Mouse (Mus musculus): ENCODE data around the gene Capzb.

The Capzb gene

GRCm38 (mm10) chr4:139270168-139270567 lies 77.5 kb downstream of the Capzb start:
- no peak for DNase-seq

- DNase-seq, result no peak
These were observed 78.9 kb downstream of the Capzb start for GRCm38 (mm10) chr4:139271562-139271961.

GRCm38 (mm10) chr4:139272951-139273680 lies 80.4 kb downstream of the Capzb start:
- DNase-seq, result no peak

GRCm38 (mm10) chr4:139274573-139274972 lies 81.9 kb downstream of the Capzb start:
- no peak for DNase-seq

GRCm38 (mm10) chr4:139276411-139276810 lies 83.7 kb downstream of the Capzb start:
- DNase-seq, result no peak

- no peak for DNase-seq
These were observed 87.8 kb downstream of the Capzb start for GRCm38 (mm10) chr4:139280530-139280929.

GRCm38 (mm10) chr4:139281791-139282345 lies 89.2 kb downstream of the Capzb start:
- peak; percentile 49 for DNase-seq

GRCm38 (mm10) chr4:139282955-139283417 lies 90.3 kb downstream of the Capzb start:
- DNase-seq, result peak; percentile 56

- no peak for DNase-seq
These were observed 92.2 kb downstream of the Capzb start for GRCm38 (mm10) chr4:139284877-139285276.

GRCm38 (mm10) chr4:139286234-139286633 lies 93.5 kb downstream of the Capzb start:
- DNase-seq, result no peak

- peak; percentile 70 for DNase-seq
These were observed 94.6 kb downstream of the Capzb start for GRCm38 (mm10) chr4:139287122-139287863.

GRCm38 (mm10) chr4:139289017-139289416 lies 96.3 kb downstream of the Capzb start:
- DNase-seq, result peak; percentile 65

GRCm38 (mm10) chr4:139291099-139291498 lies 98.4 kb downstream of the Capzb start:
- no peak for DNase-seq

GRCm38 (mm10) chr4:139292038-139292437 lies 99.3 kb downstream of the Capzb start:
- DNase-seq, result no peak

GRCm38 (mm10) chr4:139297566-139297965 lies 104.9 kb downstream of the Capzb start:
- DNase-seq, result peak; percentile 54

- DNase-seq, result no peak
These were observed 106.1 kb downstream of the Capzb start for GRCm38 (mm10) chr4:139298671-139299366.

- DNase-seq, result peak; percentile 53
These were observed 109.1 kb downstream of the Capzb start for GRCm38 (mm10) chr4:139301780-139302179.

GRCm38 (mm10) chr4:139302241-139302640 lies 109.5 kb downstream of the Capzb start:
- no peak for DNase-seq

- no peak for DNase-seq
These were observed 112.8 kb downstream of the Capzb start for GRCm38 (mm10) chr4:139305521-139305920.

GRCm38 (mm10) chr4:139307916-139308315 lies 115.2 kb downstream of the Capzb start:
- peak; percentile 70 for DNase-seq

- DNase-seq, result no peak
These were observed 117.0 kb downstream of the Capzb start for GRCm38 (mm10) chr4:139309651-139310050.

- peak; percentile 95 for DNase-seq
These were observed 117.6 kb downstream of the Capzb start, which contains the start of the genes Pqlc2 and Akr7a5 for GRCm38 (mm10) chr4:139310171-139310898. Pqlc2 (minus strand) TSS chr4:139310708. Akr7a5 (plus strand) TSS chr4:139310744.
